Mouse (Mus musculus): Measurements from ENCODE around the gene Foxo4. TPM values are rescaled to one million over a fixed set of nuclear protein-coding genes. Genes with fewer than 3 reads are reported as not detected.

Gene Foxo4
- total RNA-seq (2012; rRNA removed) (12.3 and 13.8 TPM in 2 replicates), polyA plus RNA-seq (2012; ENCODE audit: insufficient read depth in 1 of 2, insufficient read length in 2 of 2, low read depth in 1 of 2, low replicate concordance in 2 of 2, missing spikeins in 1 of 2) (10 to 100 TPM in 1 of 2 experiments, not detected in 1; 18.5 TPM)

GRCm38 (mm10) chrX:101253952-101254729 lies at the start of gene Foxo4:
Foxo4 (plus strand) TSS chrX:101254528.
- peak; percentile 94 for DNase-seq (ENCODE audit: low read depth, low spot score)
- TF ChIP-seq USF1 (IDR thresholded peaks at IDR 0.05; ENCODE audit: low read depth, low read length) (peak; percentile 72), TAL1 (IDR thresholded peaks at IDR 0.05; ENCODE audit: low read length) (no peak), KAT2A (conservative IDR thresholded peaks at IDR 0.05; ENCODE audit: low read depth, low read length) (peak; percentile 79), SIN3A (IDR thresholded peaks at IDR 0.05; ENCODE audit: low read length) (peak; percentile 80), NELFE (IDR thresholded peaks at IDR 0.05; ENCODE audit: low read depth, low read length) (peak; percentile 61), TCF12 (IDR thresholded peaks at IDR 0.05; ENCODE audit: low read depth, low read length) (0 out of 2 replicates have a peak, but pooled peaks have one; percentile 48), MAFK (IDR thresholded peaks at IDR 0.05; ENCODE audit: borderline replicate concordance, low read depth, low read length) (no peak), ETS1 (IDR thresholded peaks at IDR 0.05; ENCODE audit: low read depth, low read length) (0 out of 2 replicates have a peak, but pooled peaks have one; percentile 15), SMC3 (IDR thresholded peaks at IDR 0.05; ENCODE audit: low read depth, low read length) (no peak), E2F4 (IDR thresholded peaks at IDR 0.05; ENCODE audit: borderline replicate concordance, low read depth, low read length) (no peak), NRF1 (IDR thresholded peaks at IDR 0.05; ENCODE audit: insufficient read depth, low read depth, low read length, poor library complexity, severe bottlenecking) (peak; percentile 77), BHLHE40 (IDR thresholded peaks at IDR 0.05; ENCODE audit: borderline replicate concordance, low read depth, low read length) (no peak), MXI1 (IDR thresholded peaks at IDR 0.05; ENCODE audit: low read depth, low read length) (peak; percentile 81), GABPA (IDR thresholded peaks at IDR 0.05; ENCODE audit: low read depth, low read length) (no peak), EP300 (IDR thresholded peaks at IDR 0.05; ENCODE audit: low read depth in 1 of 2, low read length in 2 of 2) (0 out of 4 replicates have a peak, but pooled peaks of 1 of the 2 experiments have one; percentile 5), RAD21 (IDR thresholded peaks at IDR 0.05; ENCODE audit: low read depth, low read length) (no peak), UBTF (IDR thresholded peaks at IDR 0.05; ENCODE audit: borderline replicate concordance, insufficient read depth, low read depth, low read length) (no peak), ZMIZ1 (IDR thresholded peaks at IDR 0.05; ENCODE audit: low read depth, low read length) (peak; percentile 65; the same call in 1 of the 2 replicates), POLR2A (IDR thresholded peaks at IDR 0.05; ENCODE audit: control insufficient read depth in 1 of 2, insufficient read depth in 1 of 2, low read depth in 1 of 2, low read length in 2 of 2, poor library complexity in 1 of 2) (peak; percentile 42 to 83; a peak in 2 of 4 replicates), MAZ (IDR thresholded peaks at IDR 0.05; ENCODE audit: low read depth, low read length) (peak; percentile 80; the same call in 1 of the 2 replicates), HCFC1 (IDR thresholded peaks at IDR 0.05; ENCODE audit: low read depth, low read length) (peak; percentile 95), CHD2 (IDR thresholded peaks at IDR 0.05; ENCODE audit: low read length) (no peak), MAX (IDR thresholded peaks at IDR 0.05; ENCODE audit: low read length) (peak; percentile 68), MYC (IDR thresholded peaks at IDR 0.05; ENCODE audit: low read depth, low read length) (peak; percentile 72; the same call in 1 of the 2 replicates), ELF1 (IDR thresholded peaks at IDR 0.05; ENCODE audit: low read depth, low read length) (peak; percentile 51), GATA1 (IDR thresholded peaks at IDR 0.05; ENCODE audit: low read depth, low read length) (peak; percentile 74), MYB (IDR thresholded peaks at IDR 0.05; ENCODE audit: low read depth, low read length) (no peak), TBP (IDR thresholded peaks at IDR 0.05; ENCODE audit: low read depth, low read length) (peak; percentile 88)
- Histone ChIP-seq H3K9ac (ENCODE audit: control insufficient read depth, low read depth, low read length, poor library complexity, severe bottlenecking) (peak within 1 kb of the TSS; percentile 79), H3K79me2 (ENCODE audit: control insufficient read depth, insufficient read depth, low read length, poor library complexity) (no peaks in the 10 kb centered on the region; the same call in none of the 2 replicates), H3K36me3 (ENCODE audit: control insufficient read depth in 1 of 2, insufficient read depth in 2 of 2, low read length in 2 of 2) (no peaks in the 10 kb centered on the region; a peak in 1 of 4 replicates), H3K27ac (ENCODE audit: control insufficient read depth, low read depth, low read length) (peak within 1 kb of the TSS; percentile 86), H3K4me3 (ENCODE audit: control insufficient read depth in 1 of 2, insufficient read depth in 1 of 2, low read depth in 2 of 2, low read length in 2 of 2) (peak within 1 kb of the TSS; percentile 91 to 94), H3K27me3 (ENCODE audit: control insufficient read depth in 1 of 2, insufficient read depth in 2 of 2, low read length in 2 of 2) (no peaks in the 10 kb centered on the region), H3K4me1 (ENCODE audit: control insufficient read depth in 1 of 2, insufficient read depth in 2 of 2, low read length in 2 of 2) (peaks cover 0 to 9% of the 10 kb centered on the region in 2 experiments; a peak in 1 of 4 replicates), H3K9me3 (replicated peaks; ENCODE audit: insufficient read depth, low read length) (no peaks in the 10 kb centered on the region)
